ENCODE assay signal across 20 mouse cellular contexts in genomic region chr5:66494651-66495050, GRCm38 (mm10).
"Had no signal": no experiment of that assay in that cellular context is flagged by ENCODE, and none has a peak within 500 bp of the region (broad histone marks: within the 10 kb centered on the region; RNA-seq: fewer than 3 reads in every experiment).

No protein-coding gene starts in this region.

- H3K9me3 ChIP-seq: kidney, embryonic 15.5 days; limb, embryonic 12.5 days; limb, embryonic 15.5 days; megakaryocyte, embryonic 14.5 days; midbrain, embryonic 15.5 days; neural tube, embryonic 12.5 days; neural tube, embryonic 15.5 days; stomach, embryonic 15.5 days had no signal

- H3K36me3 ChIP-seq: limb, embryonic 12.5 days; limb, embryonic 15.5 days; midbrain, embryonic 15.5 days; neural tube, embryonic 12.5 days; neural tube, embryonic 15.5 days; stomach, embryonic 15.5 days had no signal

- H3K27ac ChIP-seq: kidney, embryonic 15.5 days; layer of hippocampus, adult 2 months; left cerebral cortex, adult 2 months; limb, embryonic 12.5 days; limb, embryonic 15.5 days; liver, embryonic 14.5 days; midbrain, embryonic 15.5 days; neural tube, embryonic 12.5 days; neural tube, embryonic 15.5 days; stomach, embryonic 15.5 days had no signal

- H3K27me3 ChIP-seq: limb, embryonic 12.5 days; limb, embryonic 15.5 days; megakaryocyte, embryonic 14.5 days; midbrain, embryonic 15.5 days; neural tube, embryonic 12.5 days; neural tube, embryonic 15.5 days; stomach, embryonic 15.5 days had no signal

- DNase-seq: kidney, adult 8-10 months; kidney, postnatal 10 days; layer of hippocampus, postnatal 36 days; liver, postnatal 0 days; lung, embryonic 14.5 days; right cerebral cortex, adult 18-20 months; right cerebral cortex, postnatal 14 days; right cerebral cortex, postnatal 4 days; thymus, postnatal 25 days had no signal

- H3K4me3 ChIP-seq: kidney, embryonic 15.5 days; layer of hippocampus, adult 2 months; left cerebral cortex, adult 2 months; limb, embryonic 12.5 days; limb, embryonic 15.5 days; megakaryocyte, embryonic 14.5 days; midbrain, embryonic 15.5 days; neural tube, embryonic 12.5 days; neural tube, embryonic 15.5 days; stomach, embryonic 15.5 days had no signal
